Mouse (Mus musculus): Measurements from ENCODE around the gene Nebl.

The Nebl gene

DNA sequence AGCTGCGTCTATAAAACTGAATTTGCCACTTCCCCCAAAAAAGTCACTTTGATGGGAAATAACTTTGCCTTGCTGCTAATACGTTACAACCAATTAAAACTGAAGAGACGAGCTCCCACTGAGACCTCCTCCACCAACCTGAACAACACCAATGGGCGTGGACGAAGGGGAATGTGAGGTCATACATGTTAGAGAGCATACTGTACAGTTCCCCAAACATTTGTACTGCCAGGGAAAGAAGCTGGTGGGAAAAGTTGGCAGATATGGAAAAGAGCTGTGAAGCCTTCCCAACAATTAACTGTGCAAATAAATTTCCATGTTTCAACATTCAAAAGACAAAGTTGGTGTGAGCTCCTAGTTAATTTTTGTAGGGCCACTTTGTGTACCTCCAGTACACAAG lies 25.3 kb downstream of the Nebl start:
- DNase-seq, result no peak

DNA sequence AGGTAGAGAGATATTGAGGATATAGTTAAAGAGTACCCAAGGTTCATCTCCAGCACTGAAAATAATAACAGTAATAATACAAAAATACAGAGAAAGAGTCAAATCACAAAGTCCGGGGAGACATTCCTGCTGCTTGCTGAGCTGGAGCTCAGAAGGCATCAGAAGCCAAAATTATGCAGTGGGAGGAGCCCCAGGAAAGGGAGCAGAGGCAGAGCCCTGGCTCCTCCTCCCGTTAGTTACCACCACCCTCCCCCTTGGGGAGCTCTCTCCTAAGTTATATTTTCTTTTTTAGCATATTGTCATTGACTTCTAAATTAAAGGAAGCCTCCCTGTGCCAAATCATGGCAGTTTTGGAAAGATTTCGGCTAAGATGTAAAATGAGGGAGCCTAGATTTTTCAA lies 25.8 kb downstream of the Nebl start:
- DNase-seq, result no peak

- DNase-seq, result no peak
Observed at GRCm38 (mm10) chr2:17703170-17703512, 28.1 kb downstream of the Nebl start.

DNA sequence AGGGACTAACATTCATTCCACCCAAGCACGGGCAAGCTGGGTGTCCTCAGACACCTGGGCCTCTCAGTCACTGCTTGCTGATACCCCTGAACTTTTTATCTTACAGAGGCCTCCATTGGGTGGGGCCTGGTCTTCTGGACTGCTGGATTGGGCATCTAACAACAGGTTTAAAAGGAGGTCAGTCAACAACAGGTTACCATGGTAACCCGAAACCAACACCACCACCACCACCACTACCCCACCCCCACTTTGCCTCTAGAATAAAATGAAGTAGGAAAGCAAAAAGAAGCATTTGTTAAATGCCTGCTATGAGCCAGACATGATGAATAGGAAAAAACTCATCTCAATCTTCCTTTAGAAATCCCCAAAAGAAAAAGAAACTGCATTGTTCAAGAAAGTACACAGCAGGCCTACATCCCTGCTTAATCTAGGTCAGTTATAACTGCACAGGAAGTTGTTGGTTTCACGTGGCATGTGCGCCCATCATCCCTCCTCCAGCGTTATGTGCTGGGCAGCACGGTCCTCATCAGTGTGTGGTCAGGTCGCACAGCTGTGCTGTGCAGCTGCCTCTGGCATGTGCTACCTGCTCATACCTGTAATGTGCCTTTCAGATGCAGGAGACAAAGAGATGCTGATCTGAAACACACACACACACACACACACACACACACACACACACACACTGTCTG lies 28.6 kb downstream of the Nebl start:
- no peak for DNase-seq

- DNase-seq, result no peak
Observed at GRCm38 (mm10) chr2:17698161-17699087, 32.8 kb downstream of the Nebl start.

DNA sequence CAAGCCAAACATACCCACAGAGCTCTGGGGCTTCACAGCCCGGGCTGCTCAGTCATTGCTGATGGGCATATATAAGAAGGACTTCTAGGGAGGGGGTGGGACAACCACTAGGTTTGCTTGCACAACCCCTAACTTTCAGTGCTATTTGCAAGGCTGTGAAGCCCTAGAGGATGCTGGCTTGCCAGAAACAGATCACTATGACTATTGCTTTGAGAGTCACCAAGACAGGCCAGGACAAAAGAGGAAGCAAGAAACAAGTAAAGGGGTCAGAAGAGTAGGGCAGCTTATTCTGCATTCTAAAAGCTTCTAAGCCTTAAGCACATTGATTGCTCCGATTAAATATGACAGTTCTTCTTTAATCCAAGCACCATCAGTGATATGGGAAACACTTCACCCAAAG lies 38.3 kb downstream of the Nebl start:
- DNase-seq, result no peak

DNA sequence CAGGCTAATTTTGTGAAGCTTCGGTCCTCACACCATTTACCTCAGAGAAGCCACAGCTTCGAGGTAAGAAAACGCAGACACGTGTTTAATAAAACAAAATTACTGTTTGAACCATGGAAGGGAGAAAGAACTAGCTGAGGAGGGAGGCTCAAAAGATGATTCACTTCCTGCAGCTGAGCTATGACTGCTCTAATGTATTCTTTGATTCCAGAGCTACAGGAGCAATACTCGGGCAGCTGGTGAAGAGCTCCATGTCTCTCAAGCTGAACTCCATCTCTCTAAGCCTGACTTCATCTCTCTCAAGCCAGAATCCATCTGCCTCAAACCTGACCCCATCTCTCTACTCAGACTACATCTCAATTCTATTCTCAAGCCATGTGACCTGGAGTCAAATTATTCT lies 41.0 kb downstream of the Nebl start:
- no peak for DNase-seq

DNA sequence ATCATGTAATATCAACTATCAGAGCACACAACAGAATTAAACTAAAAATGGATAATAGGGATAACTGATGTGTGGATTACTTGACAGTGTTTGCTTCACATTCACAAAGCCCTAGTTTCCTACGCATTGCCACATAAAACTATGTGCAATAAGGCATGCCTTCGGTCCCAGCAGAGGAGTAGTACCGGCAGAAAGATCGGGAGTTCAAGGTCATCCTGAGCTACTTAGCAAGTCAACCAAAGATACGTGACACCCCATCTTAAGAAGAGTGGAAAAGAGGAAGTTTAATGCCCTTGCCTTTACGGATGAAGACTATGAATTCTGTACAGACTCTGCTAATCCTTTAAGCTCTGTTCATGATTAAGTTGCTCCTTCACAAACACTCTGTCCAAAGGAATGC lies 44.1 kb downstream of the Nebl start:
- DNase-seq, result no peak

- DNase-seq, result no peak
Observed at GRCm38 (mm10) chr2:17683326-17684040, 47.8 kb downstream of the Nebl start.

GRCm38 (mm10) chr2:17672156-17672555 lies 59.1 kb downstream of the Nebl start:
- DNase-seq, result no peak

DNA sequence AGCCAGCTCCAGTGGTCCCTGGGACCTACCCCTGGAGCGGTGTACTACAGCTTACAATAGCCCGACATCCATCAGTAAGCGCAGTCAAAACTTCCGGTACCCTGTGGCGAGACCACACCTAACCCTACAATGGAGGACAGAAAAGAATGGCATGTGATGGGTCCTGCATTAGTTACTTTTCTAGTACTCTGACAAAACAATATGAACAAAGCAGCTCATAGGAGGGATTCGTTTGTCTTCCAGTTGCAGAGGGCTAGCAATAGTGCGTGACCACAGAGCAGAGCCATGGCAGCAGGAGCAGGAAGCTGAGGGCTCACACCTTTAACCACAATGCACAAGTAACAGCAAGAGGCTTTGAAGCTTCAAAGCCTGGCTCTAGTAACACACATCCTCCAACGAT lies 59.7 kb downstream of the Nebl start:
- no peak for DNase-seq

DNA sequence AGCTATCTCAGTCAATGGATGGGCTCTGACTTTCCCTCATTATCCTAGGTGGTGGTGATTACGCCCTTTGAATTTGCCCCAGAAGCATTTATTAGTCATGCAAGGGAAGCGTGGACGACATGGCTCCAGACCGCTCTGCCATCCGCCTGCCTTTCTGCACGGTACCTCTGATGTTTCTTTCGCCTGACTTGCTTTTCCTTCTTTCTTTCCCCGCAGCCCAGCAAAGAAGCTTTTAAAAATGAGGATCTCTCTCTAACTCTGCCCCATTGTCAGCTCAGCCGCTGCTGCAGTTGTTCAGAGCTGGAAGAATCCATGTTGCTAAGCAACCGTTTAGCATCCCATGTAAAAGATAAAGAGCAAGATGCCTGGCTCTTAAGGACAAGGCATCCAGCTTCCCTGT lies 61.3 kb downstream of the Nebl start:
- peak; percentile 11 for DNase-seq

DNA sequence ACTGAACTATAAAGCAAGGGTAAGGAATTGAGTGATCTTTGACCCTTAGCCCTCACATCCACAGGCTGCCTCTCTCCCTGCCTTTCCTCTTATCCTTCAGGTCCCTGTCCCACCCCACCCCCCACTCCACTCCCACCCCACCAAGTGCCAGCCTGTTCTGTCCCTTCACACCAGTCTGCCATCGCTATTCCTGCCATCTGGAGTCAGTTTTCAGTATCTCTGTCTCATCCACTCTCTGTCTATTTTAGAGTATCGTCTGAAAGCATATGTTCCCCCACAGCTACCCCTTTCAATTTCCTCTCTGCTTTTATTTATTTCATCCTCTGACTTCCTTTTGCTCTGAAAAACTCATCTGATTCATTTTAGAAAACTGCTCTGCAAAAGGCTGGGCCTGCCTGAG lies 62.3 kb downstream of the Nebl start:
- DNase-seq, result no peak

DNA sequence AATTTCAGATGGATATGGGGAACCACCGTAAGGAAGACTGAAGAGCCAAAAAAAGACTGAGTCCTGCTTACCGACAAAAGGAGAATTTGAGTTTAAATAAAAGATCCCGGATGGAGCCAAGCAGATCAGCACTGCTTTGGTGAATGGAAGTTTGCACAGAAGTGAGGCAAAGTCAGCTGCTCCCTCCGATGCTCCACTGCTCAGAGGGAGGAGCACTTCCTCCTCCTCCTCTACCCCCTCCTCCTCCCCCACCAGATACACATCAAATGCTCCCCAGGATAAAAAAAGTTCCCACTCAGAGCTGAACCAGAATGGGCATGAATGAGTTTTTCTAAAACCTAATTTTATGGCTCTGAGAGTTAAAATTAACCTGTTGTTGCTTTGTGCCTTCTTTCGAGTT lies 73.1 kb downstream of the Nebl start:
- DNase-seq, result no peak

DNA sequence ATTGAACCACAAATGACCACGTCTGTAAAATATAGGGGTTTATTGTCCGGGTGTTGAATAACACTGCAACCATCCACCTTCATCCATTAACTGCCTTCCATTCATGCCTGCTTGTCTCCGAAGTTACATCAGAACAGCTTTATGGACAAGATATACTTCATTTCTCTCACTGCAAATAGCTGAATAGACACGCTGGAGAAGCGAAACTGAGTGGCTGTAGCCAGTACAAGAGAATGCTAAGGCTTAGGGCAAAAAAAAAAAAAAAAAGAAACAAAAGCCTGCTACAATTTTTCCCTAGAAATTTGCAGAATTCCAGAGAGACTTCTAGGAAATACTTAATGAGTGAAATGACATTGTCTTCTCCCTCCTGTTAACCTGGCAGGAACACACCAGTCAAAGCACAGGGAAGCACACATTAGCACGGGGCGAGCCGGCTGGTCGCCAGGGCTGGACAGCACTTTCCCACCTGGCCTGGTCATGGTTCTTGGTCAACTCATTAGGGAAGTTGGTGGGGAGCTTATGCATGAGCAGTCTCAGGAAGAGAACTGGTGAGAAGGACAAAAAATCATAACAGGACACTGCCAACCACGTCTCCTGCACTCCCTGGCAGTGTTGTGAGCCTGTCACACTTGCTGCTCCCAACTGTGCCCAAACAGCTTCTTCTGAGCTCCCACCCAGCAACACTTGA lies 81.0 kb downstream of the Nebl start:
- DNase-seq, result no peak

DNA sequence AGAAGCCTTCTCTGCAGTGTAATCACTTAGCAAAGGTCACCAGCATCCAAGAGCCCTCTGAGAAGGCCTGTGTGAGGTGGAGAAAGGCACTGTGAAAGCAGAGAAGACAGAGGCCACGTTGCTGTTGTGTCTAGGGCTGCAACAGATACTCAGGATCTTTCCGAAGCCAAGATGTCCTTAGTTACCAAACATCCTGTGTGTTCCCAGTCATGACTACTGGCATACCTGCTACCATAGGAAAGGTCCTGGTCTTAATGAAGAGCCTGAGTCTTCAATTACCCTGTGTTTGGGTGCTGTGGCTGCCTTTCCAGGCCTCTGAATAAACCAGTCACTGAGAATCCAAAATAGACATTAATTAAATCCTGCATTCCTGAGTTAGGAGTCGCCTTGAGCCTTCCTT lies 81.5 kb downstream of the Nebl start:
- DNase-seq, result no peak

DNA sequence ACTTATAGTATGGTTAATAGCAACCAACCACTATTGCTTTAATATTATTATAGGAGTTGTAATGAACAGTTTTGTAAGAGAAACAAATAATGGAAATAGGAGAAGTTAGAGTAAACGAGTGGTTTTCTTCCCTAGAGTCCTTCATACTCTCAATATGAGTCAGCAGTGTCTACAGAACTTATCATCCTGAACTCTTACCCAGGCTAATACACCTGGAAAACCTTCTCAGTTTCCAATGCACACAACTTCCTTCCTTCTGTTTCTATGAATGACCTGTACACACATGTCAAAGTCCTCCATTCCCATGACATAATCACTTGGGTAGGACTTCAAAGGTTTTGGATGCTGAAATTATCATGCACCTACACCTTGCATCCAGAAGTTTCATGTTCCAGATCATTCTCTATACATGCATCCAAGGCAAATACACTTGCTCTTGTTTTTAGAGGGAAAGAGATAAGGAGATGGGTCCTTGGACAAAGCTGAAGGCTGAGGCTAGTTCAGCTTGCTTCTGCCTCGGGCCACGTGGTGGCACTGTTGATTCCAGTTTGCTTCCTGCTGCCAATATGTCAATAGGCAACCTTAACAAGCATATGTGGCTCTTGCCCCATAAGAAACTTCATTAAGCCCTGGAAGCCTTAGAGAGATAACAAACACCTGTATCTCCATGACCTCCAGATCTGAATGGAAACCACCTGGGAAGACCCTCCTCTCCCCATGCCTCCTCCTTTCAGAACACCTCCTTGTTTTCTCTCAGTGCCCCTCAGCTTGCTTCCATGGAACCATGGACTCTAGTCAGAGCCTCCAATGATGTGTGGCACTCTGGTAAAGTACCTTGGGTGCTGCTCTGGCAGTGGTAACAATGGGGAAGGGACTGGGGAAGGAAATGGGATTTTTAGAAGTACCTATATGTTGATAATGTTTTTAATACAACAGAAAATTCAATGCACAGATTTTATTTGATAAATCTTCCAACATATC lies 86.7 kb downstream of the Nebl start:
- DNase-seq, result peak; percentile 66

DNA sequence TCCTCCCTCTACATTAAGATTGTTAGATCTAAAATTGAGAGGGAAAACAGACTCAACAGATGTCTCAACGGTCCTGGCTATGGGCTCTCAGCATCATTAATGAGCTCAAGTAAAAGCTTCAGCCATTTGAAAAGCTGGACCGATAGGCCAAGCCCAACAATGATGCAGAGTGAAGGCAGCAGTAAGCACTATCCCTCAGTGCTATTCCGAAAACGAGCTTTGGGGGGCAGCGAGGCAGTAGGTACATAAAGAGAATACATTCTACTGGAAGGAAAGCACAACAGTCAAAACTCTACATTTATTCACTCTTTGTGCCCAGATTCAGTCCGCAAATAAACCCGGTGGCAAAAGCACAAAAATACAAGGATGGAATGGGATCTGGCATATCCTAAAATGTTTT lies 87.4 kb downstream of the Nebl start:
- DNase-seq, result no peak

DNA sequence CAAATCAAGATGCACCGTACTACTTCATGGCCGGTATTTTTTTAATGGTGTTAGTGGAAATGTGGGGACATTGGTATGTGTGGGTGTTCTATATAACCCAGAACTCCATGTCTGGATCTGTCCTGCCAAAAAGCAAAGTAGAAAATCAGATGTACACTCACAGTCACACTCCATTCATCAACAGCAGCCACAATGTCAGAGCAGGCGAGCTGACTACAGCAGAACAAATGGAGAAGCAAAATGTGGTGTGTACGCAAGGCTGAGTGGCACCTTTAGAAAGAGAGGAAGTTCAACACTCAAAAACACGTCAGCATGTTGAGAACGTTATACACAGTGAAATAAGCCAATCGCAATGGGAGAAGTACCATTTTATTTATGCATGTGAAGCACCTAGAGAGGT lies 88.5 kb downstream of the Nebl start:
- no peak for DNase-seq

- DNase-seq, result no peak
Observed at GRCm38 (mm10) chr2:17640861-17641260, 90.4 kb downstream of the Nebl start.

- DNase-seq, result no peak
Observed at GRCm38 (mm10) chr2:17638631-17639030, 92.6 kb downstream of the Nebl start.

DNA sequence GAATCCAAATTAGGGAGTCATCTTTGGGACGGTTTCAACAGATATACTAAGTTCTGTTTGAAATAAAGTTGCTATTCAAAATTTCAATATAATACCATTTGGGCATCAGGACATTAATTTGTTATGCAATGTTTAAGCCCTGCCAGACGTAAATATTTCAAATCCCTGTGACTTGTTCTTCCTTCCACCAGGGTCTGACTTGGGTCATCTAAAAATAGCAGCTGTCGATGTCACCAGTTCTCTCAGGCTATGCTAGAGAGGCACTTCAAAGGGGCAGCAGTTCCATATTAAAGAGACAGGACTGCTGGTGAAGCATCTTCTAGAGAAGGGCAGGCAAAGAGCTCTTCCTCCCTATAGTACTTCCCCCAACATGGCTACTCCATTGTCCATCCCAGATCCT lies 107.3 kb downstream of the Nebl start:
- DNase-seq, result no peak
